Mouse (Mus musculus) CH12.LX (cell line): Measurements from ENCODE around the gene Sema3g. TPM values are rescaled to one million over a fixed set of nuclear protein-coding genes. Genes with fewer than 3 reads are reported as not detected.
A peak's percentile ranks its signal among the peaks of the same experiment; 100 is the strongest.

Experiments
- DNase-seq: peaks from one replicate; pipeline ENCODE4 v3.0.0-alpha.2; 2013; ENCODE audit errors: extremely low read depth
- H3K27ac ChIP-seq: 2 replicates; pipeline ENCODE4 v1.5.1; 2012; ENCODE audit warnings: low read depth, mild to moderate bottlenecking, control low read depth, moderate library complexity; ENCODE audit not compliant: insufficient read depth
- H3K27me3 ChIP-seq: replicated peaks from 2 replicates; pipeline ENCODE3; 2012; ENCODE audit warnings: inconsistent platforms
- H3K36me3 ChIP-seq, 2 experiments: replicated peaks in 1 of 2; 2 replicates each; pipeline versions ENCODE3 to v1.6.1; 2012; ENCODE audit warnings: inconsistent platforms in 1 of 2, low read length in 1 of 2, mild to moderate bottlenecking in 1 of 2, mixed read lengths in 1 of 2, moderate library complexity in 1 of 2; ENCODE audit not compliant: control insufficient read depth in 1 of 2, insufficient read depth in 1 of 2
- H3K4me1 ChIP-seq, 2 experiments: 2 replicates each; pipeline ENCODE4 v1.6.1; 2012; ENCODE audit warnings: inconsistent platforms in 1 of 2, moderate library complexity in 1 of 2; ENCODE audit not compliant: insufficient read depth in 2 of 2, control insufficient read depth in 1 of 2
- H3K4me2 ChIP-seq: 2 replicates; pipeline ENCODE4 v1.6.1; 2012; ENCODE audit warnings: low read depth, mild to moderate bottlenecking, control low read depth; ENCODE audit not compliant: poor library complexity, insufficient read depth, severe bottlenecking
- H3K4me3 ChIP-seq, 3 experiments: fragments of 150-350 bp in 1 of 3; sonication (generic) in 1 of 3; replicated peaks in 1 of 3; 2 replicates each; pipeline versions ENCODE3 to v1.5.1; 2011 to 2012; ENCODE audit warnings: low read depth in 2 of 3, low read length in 2 of 3, mild to moderate bottlenecking in 2 of 3, moderate library complexity in 2 of 3, control low read depth in 1 of 3, improper control_type of control experiment in 1 of 3, inconsistent platforms in 1 of 3, mixed read lengths in 1 of 3; ENCODE audit not compliant: poor library complexity in 1 of 3
- H3K79me2 ChIP-seq: replicated peaks from 2 replicates; pipeline ENCODE4 v1.6.1; 2012; ENCODE audit warnings: mild to moderate bottlenecking, moderate library complexity; ENCODE audit not compliant: control insufficient read depth, poor library complexity, insufficient read depth, severe bottlenecking; ENCODE audit errors: extremely low read depth
- H3K9ac ChIP-seq: 2 replicates; pipeline ENCODE4 v1.6.1; 2012; ENCODE audit warnings: low read depth, mild to moderate bottlenecking, control low read depth, moderate library complexity; ENCODE audit not compliant: insufficient read depth
- H3K9me3 ChIP-seq: replicated peaks from 2 replicates; pipeline ENCODE3; 2012; ENCODE audit warnings: low read length, inconsistent platforms, mixed read lengths
- CHD1 ChIP-seq: IDR thresholded peaks from 2 replicates; pipeline ENCODE4 v1.6.1; 2012; ENCODE audit warnings: low read depth, low read length, improper control_type of control experiment, inconsistent platforms
- ELF1 ChIP-seq: IDR thresholded peaks from 2 replicates; pipeline ENCODE4 v1.6.1; 2014; ENCODE audit warnings: low read depth, mild to moderate bottlenecking, inconsistent platforms, low read length, improper control_type of control experiment
- EP300 ChIP-seq: IDR thresholded peaks from 2 replicates; pipeline ENCODE4 v1.6.1; 2011; ENCODE audit warnings: low read length, improper control_type of control experiment
- ETS1 ChIP-seq: conservative IDR thresholded peaks from 2 replicates; pipeline ENCODE4 v1.6.1; 2012; ENCODE audit warnings: low read depth, mild to moderate bottlenecking, inconsistent platforms, low read length, improper control_type of control experiment, moderate library complexity
- HCFC1 ChIP-seq: IDR thresholded peaks from 2 replicates; pipeline ENCODE4 v1.6.1; 2012; ENCODE audit warnings: low read depth, mild to moderate bottlenecking, inconsistent platforms, low read length, improper control_type of control experiment
- IRF4 ChIP-seq: IDR thresholded peaks from 2 replicates; pipeline ENCODE4 v1.6.1; 2014; ENCODE audit warnings: low read depth, mild to moderate bottlenecking, inconsistent platforms, low read length, improper control_type of control experiment
- KAT2A ChIP-seq: IDR thresholded peaks from 2 replicates; pipeline ENCODE4 v1.6.1; 2012; ENCODE audit warnings: low read length, improper control_type of control experiment, inconsistent platforms; ENCODE audit not compliant: insufficient replicate concordance
- MAX ChIP-seq: IDR thresholded peaks from 2 replicates; pipeline ENCODE4 v1.6.1; 2011; ENCODE audit warnings: low read length, improper control_type of control experiment
- MAZ ChIP-seq: IDR thresholded peaks from 2 replicates; pipeline ENCODE4 v1.6.1; 2012; ENCODE audit warnings: low read depth, mild to moderate bottlenecking, inconsistent platforms, low read length, improper control_type of control experiment, moderate library complexity
- MEF2A ChIP-seq: IDR thresholded peaks from 2 replicates; pipeline ENCODE4 v1.6.1; 2014; ENCODE audit warnings: low read depth, mild to moderate bottlenecking, inconsistent platforms, low read length, improper control_type of control experiment, borderline replicate concordance
- MYC ChIP-seq: IDR thresholded peaks from 2 replicates; pipeline ENCODE4 v1.6.1; 2011; ENCODE audit warnings: low read depth, mild to moderate bottlenecking, improper control_type of control experiment, low read length
- NELFE ChIP-seq: IDR thresholded peaks from 2 replicates; pipeline ENCODE4 v1.6.1; 2011; ENCODE audit warnings: low read depth, low read length, improper control_type of control experiment
- NRF1 ChIP-seq: IDR thresholded peaks from 2 replicates; pipeline ENCODE4 v1.6.1; 2014; ENCODE audit warnings: low read depth, mild to moderate bottlenecking, inconsistent platforms, low read length, improper control_type of control experiment, moderate library complexity
- PAX5 ChIP-seq: IDR thresholded peaks from 2 replicates; pipeline ENCODE4 v1.6.1; 2012; ENCODE audit warnings: low read length, inconsistent platforms, mixed read lengths
- POLR2AphosphoS2 ChIP-seq: IDR thresholded peaks from 2 replicates; pipeline ENCODE4 v1.6.1; 2011; ENCODE audit warnings: low read depth, low read length, improper control_type of control experiment
- RAD21 ChIP-seq: IDR thresholded peaks from 2 replicates; pipeline ENCODE4 v1.6.1; 2011; ENCODE audit warnings: low read depth, mild to moderate bottlenecking, low read length, improper control_type of control experiment, moderate library complexity
- RCOR1 ChIP-seq: conservative IDR thresholded peaks from 2 replicates; pipeline ENCODE4 v1.6.1; 2012; ENCODE audit warnings: low read depth, mild to moderate bottlenecking, inconsistent platforms, low read length, improper control_type of control experiment
- SIN3A ChIP-seq: IDR thresholded peaks from 2 replicates; pipeline ENCODE4 v1.6.1; 2012; ENCODE audit warnings: low read length, improper control_type of control experiment, inconsistent platforms
- UBTF ChIP-seq: IDR thresholded peaks from 2 replicates; pipeline ENCODE4 v1.6.1; 2012; ENCODE audit warnings: low read depth, mild to moderate bottlenecking, inconsistent platforms, low read length, improper control_type of control experiment, moderate library complexity
- ZC3H11A ChIP-seq: IDR thresholded peaks from 2 replicates; pipeline ENCODE4 v1.6.1; 2012; ENCODE audit warnings: low read depth, mild to moderate bottlenecking, inconsistent platforms, low read length, improper control_type of control experiment
- dilution Hi-C: fragments of 300-500 bp; cut with MboI; formaldehyde crosslinking; loops from 2 replicates; pipeline ENCODE4 v1.14.3; 2020; ENCODE audit warnings: low sequenced_read_pairs; ENCODE audit not compliant: extremely low pct_unique_long_range_greater_than_20kb, extremely low pct_ligation_motif_present
- in situ Hi-C: fragments of 300-500 bp; cut with MboI; formaldehyde crosslinking; loops from 3 replicates; pipeline ENCODE4 v1.14.3; 2019; ENCODE audit warnings: low sequenced_read_pairs, low pct_ligation_motif_present, low pct_unique_long_range_greater_than_20kb, mixed read lengths
- polyA plus RNA-seq: library from polyadenylated mRNA; unstranded; fragments of >175 nt; gene quantifications from 2 replicates; pipeline ENCODE4 v1.2.1, GENCODE M21; 2012; ENCODE audit warnings: low read depth; ENCODE audit not compliant: insufficient read length
- total RNA-seq, 2 experiments: library from RNA; depleted of rRNA; stranded (reverse); fragments of 300-350 nt in 1 of 2; fragments of >200 nt in 1 of 2; gene quantifications; 2 replicates each; pipeline ENCODE4 v1.2.3; 2012 to 2014

Sema3g gene
- total and polyA plus RNA-seq, 3 experiments = 0.36 to 1.1 (median 0.94) TPM

DNA sequence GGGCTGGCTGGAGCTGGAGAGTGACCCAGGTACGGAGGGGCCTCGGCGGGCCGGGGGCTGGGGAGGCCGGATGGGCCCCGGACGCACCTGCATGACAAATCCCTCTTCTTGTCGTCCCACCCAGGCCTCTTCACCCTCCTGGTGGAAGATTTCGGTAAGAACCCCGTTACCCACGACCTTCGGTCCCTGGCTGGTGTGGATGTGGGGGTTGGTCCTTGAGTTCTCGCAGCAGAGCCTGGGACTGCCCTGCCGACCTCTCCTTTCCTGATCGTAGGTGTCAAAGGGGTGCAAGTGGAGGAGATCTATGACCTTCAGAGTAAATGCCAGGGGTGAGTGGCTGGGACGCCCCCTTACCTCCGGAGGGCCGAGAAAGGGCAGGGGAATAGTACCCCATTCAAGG, 34.0 kb downstream of the Sema3g start:
- H3K9ac ChIP-seq = peak overlapping the region; percentile 91
- TF ChIP-seq HCFC1 = no peak
- no peak for TF ChIP-seq ETS1
- no peak for TF ChIP-seq KAT2A
- no peak for TF ChIP-seq POLR2AphosphoS2
- no peak for TF ChIP-seq SIN3A
- TF ChIP-seq MAZ = no peak
- TF ChIP-seq NELFE = no peak
- TF ChIP-seq CHD1 = no peak
- TF ChIP-seq MEF2A = no peak
- TF ChIP-seq RAD21 = no peak
- no peak for TF ChIP-seq ELF1
- TF ChIP-seq IRF4 = no peak
- no peak for TF ChIP-seq RCOR1
- TF ChIP-seq MAX = no peak
- no peak for TF ChIP-seq NRF1
- no peak for TF ChIP-seq PAX5
- TF ChIP-seq UBTF = no peak
- no peaks in the 10 kb centered on the region for H3K9me3 ChIP-seq
- in situ Hi-C loops = loop anchor here (5.0 kb wide), 1 partner anchor 34 kb away; the partner anchor contains the start of genes Nisch and Sema3g
- peak overlapping the region; percentile 88 to 100 (median 99) for H3K4me3 ChIP-seq
- peak overlapping the region; percentile 85; the same call in 1 of the 2 replicates for H3K4me2 ChIP-seq
- peaks cover 3 to 23% of the 10 kb centered on the region in 2 experiments for H3K4me1 ChIP-seq
- dilution Hi-C loops = no loop called here
- peak; percentile 15 for DNase-seq
- H3K27me3 ChIP-seq = no peaks in the 10 kb centered on the region
- H3K79me2 ChIP-seq = peaks cover 17% of the 10 kb centered on the region
- peak overlapping the region; percentile 17 for H3K27ac ChIP-seq
- peaks cover 36 to 49% of the 10 kb centered on the region in 2 experiments for H3K36me3 ChIP-seq

GRCm38 (mm10) chr14:31252091-31252490, 34.4 kb downstream of the Sema3g start:
- H3K27me3 ChIP-seq = no peaks in the 10 kb centered on the region
- no peaks in the 10 kb centered on the region for H3K9me3 ChIP-seq
- TF ChIP-seq EP300 (no peak), ZC3H11A (no peak), ELF1 (no peak), MAX (no peak), ETS1 (no peak), SIN3A (no peak), MEF2A (no peak), UBTF (no peak), MYC (no peak)
- dilution Hi-C loops = no loop called here
- peaks cover 3 to 23% of the 10 kb centered on the region in 2 experiments for H3K4me1 ChIP-seq
- H3K9ac ChIP-seq = peak overlapping the region; percentile 91
- peak overlapping the region; percentile 85 for H3K4me2 ChIP-seq
- H3K79me2 ChIP-seq = peaks cover 17% of the 10 kb centered on the region
- H3K4me3 ChIP-seq = peak overlapping the region; percentile 88 to 100 (median 99)
- no peak for DNase-seq
- H3K27ac ChIP-seq = no peak overlapping the region
- H3K36me3 ChIP-seq = peaks cover 40 to 50% of the 10 kb centered on the region in 2 experiments
- in situ Hi-C loops = loop anchor here (5.0 kb wide), 1 partner anchor 35 kb away; the partner anchor contains the start of genes Nisch and Sema3g
